Mouse (Mus musculus) mammary gland, adult 2 months (tissue): ENCODE measurements around the gene Frg2f1. TPM values are rescaled to one million over a fixed set of nuclear protein-coding genes. Genes with fewer than 3 reads are reported as not detected.

ENCODE experiments used
- polyA plus RNA-seq: library from polyadenylated mRNA; depleted of rRNA; stranded (reverse); fragments of >200 nt; gene quantifications from 2 replicates; pipeline ENCODE4 v1.2.3, GENCODE M21; 2012; ENCODE audit warnings: low replicate concordance; rRNA removed

Gene Frg2f1
- 6.7 and 19.8 TPM in 2 replicates for polyA plus RNA-seq

GRCm38 (mm10) chr4:119539031-119539824 lies at the start of gene Frg2f1:
Gene Frg2f1 (minus strand): TSS chr4:119539529.

GRCm38 (mm10) chr4:119536615-119537014 lies 2.7 kb downstream of the Frg2f1 start, which contains the start of gene Foxj3:
Gene Foxj3 (plus strand): TSS chr4:119537004.

GRCm38 (mm10) chr4:119492291-119492932 lies 46.9 kb downstream of the Frg2f1 start, which contains the start of gene Rimkla:
Gene Rimkla (minus strand): TSS chr4:119492628.

Other genes with a start within 250 kb of the Frg2f1 start
- gene Ybx1, start 244.9 kb downstream of the Frg2f1 start, polyA plus RNA-seq: 122 and 131 TPM in 2 replicates
- gene Ppih, start 219.0 kb downstream of the Frg2f1 start, polyA plus RNA-seq: 4.8 and 8.4 TPM in 2 replicates
- 0.24 and 0.54 TPM in 2 replicates for gene Ccdc30, start 124.0 kb downstream of the Frg2f1 start, polyA plus RNA-seq
- 16.0 and 24.6 TPM in 2 replicates for gene Ppcs, start 117.1 kb downstream of the Frg2f1 start, polyA plus RNA-seq
- gene Zmynd12, start 116.7 kb downstream of the Frg2f1 start, polyA plus RNA-seq: 0.27 and 0.99 TPM in 2 replicates
- 0.10 and 0.49 TPM in 2 replicates for gene Rimkla, start 46.9 kb downstream of the Frg2f1 start, polyA plus RNA-seq
- gene Foxj3, start 2.5 kb downstream of the Frg2f1 start, polyA plus RNA-seq: 13.7 and 19.4 TPM in 2 replicates
- gene Guca2a, start 98.2 kb upstream of the Frg2f1 start, polyA plus RNA-seq: not detected in 2 replicates
- gene Guca2b, start 119.4 kb upstream of the Frg2f1 start, polyA plus RNA-seq: 0.47 TPM in 1 of 2 replicates, not detected in the other
- gene Hivep3, start 194.3 kb upstream of the Frg2f1 start, polyA plus RNA-seq: 11.6 and 13.6 TPM in 2 replicates